Mouse (Mus musculus) embryonic fibroblast, embryonic 13.5 days (primary cell): ENCODE data around the gene Usp42.

Experiments
- CTCF ChIP-seq: IDR thresholded peaks from 2 replicates; pipeline ENCODE4 v1.5.1; 2011; ENCODE audit warnings: mild to moderate bottlenecking, control low read depth, low read length, moderate library complexity, borderline replicate concordance; ENCODE audit not compliant: insufficient read depth
- POLR2A ChIP-seq: IDR thresholded peaks from 2 replicates; pipeline ENCODE4 v1.6.1; 2011; ENCODE audit warnings: low read depth, mild to moderate bottlenecking, control low read depth, low read length, moderate library complexity

DNA sequence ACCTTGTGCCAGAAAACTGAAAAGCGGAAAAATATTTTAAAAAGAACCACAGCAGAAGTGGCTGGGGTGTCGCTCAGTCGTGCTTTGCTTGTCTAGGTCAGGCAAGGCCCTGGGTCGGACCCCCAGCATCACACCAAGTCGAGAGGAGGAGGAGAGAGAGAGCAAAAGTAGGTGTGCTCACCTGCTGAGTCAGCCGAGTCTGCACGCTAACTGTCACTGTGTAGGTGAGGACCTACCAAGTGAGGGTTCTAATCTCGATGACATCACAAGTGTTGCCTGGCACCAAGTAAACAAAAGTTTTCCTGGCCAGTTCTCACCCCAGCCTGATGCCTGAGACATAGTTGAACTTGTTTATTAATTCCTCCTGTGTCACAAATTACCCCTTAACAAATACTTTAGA, 27.5 kb upstream of the Usp42 start:
- TF ChIP-seq POLR2A (no peak), CTCF (no peak)
